Mouse (Mus musculus) embryo, embryonic 9.5 days (tissue): ENCODE results near the gene Tnks2.
"Not testable (repeated sequence)": the region's sequence is repeated elsewhere in the genome, so short reads cannot be mapped to it uniquely, and the experiment has no call there.

Experiments used
- DNase-seq: peaks from one replicate; pipeline ENCODE4 v3.0.0-alpha.2; 2017; ENCODE audit errors: extremely low spot score

The Tnks2 gene

GRCm38 (mm10) chr19:36827650-36828049, 6.4 kb upstream of the Tnks2 start:
- DNase-seq: no peak

- DNase-seq: no peak
These were observed 5.7 kb upstream of the Tnks2 start for GRCm38 (mm10) chr19:36828322-36828721.

- peak; percentile 66 for DNase-seq
These were observed 863 bp upstream of the Tnks2 start for GRCm38 (mm10) chr19:36832951-36833787.

GRCm38 (mm10) chr19:36834532-36835431, 750 bp downstream of the Tnks2 start:
- DNase-seq: peak; percentile 68

- peak; percentile 15 for DNase-seq
These were observed 2.0 kb downstream of the Tnks2 start for GRCm38 (mm10) chr19:36836035-36836434.

- no peak for DNase-seq
These were observed 6.3 kb downstream of the Tnks2 start for GRCm38 (mm10) chr19:36840301-36840700.

GRCm38 (mm10) chr19:36843866-36844265, 9.8 kb downstream of the Tnks2 start:
- DNase-seq: no peak

GRCm38 (mm10) chr19:36845924-36846323, 11.9 kb downstream of the Tnks2 start:
- DNase-seq: no peak

- no peak for DNase-seq
These were observed 19.8 kb downstream of the Tnks2 start for GRCm38 (mm10) chr19:36853831-36854230.

GRCm38 (mm10) chr19:36857851-36858250, 23.8 kb downstream of the Tnks2 start:
- no peak for DNase-seq

GRCm38 (mm10) chr19:36860393-36860792, 26.4 kb downstream of the Tnks2 start:
- no peak for DNase-seq

GRCm38 (mm10) chr19:36865905-36866304, 31.9 kb downstream of the Tnks2 start:
- DNase-seq: no peak

GRCm38 (mm10) chr19:36867416-36867815, 33.4 kb downstream of the Tnks2 start:
- no peak for DNase-seq

GRCm38 (mm10) chr19:36868675-36869074, 34.6 kb downstream of the Tnks2 start:
- DNase-seq: not testable (repeated sequence)

- no peak for DNase-seq
These were observed 40.6 kb downstream of the Tnks2 start for GRCm38 (mm10) chr19:36874651-36875050.

- DNase-seq: no peak
These were observed 43.3 kb downstream of the Tnks2 start for GRCm38 (mm10) chr19:36877329-36877728.

GRCm38 (mm10) chr19:36878743-36879495, 44.9 kb downstream of the Tnks2 start:
- no peak for DNase-seq

GRCm38 (mm10) chr19:36883119-36883518, 49.1 kb downstream of the Tnks2 start:
- DNase-seq: no peak

- no peak for DNase-seq
These were observed 52.3 kb downstream of the Tnks2 start for GRCm38 (mm10) chr19:36886316-36886715.

GRCm38 (mm10) chr19:36887706-36888105, 53.7 kb downstream of the Tnks2 start:
- DNase-seq: no peak

- no peak for DNase-seq
These were observed 57.7 kb downstream of the Tnks2 start for GRCm38 (mm10) chr19:36891746-36892145.
